Mouse (Mus musculus) liver, postnatal 0 days (tissue): ENCODE data around the gene Trabd. TPM values are rescaled to one million over a fixed set of nuclear protein-coding genes. Genes with fewer than 3 reads are reported as not detected.

Experiments used
- ATAC-seq: fragments of 200-750 bp; cut with Nextera tagmentation; 2 replicates; pipeline ENCODE4 v1.8.0; 2017; ENCODE audit warnings: mild to moderate bottlenecking, moderate library complexity
- DNase-seq: peaks from one replicate; pipeline ENCODE4 v3.0.0-alpha.2; 2016
- H3K27ac ChIP-seq: fragments of 300-500 bp; sonication (generic); 2 replicates; pipeline ENCODE4 v1.5.1; 2014; ENCODE audit warnings: antibody characterized with exemption, moderate library complexity, mild to moderate bottlenecking, low read depth
- H3K27me3 ChIP-seq: fragments of 300-500 bp; sonication (generic); 2 replicates; pipeline ENCODE4 v1.6.1; 2014; ENCODE audit warnings: low read length, control low read depth, mixed read lengths; ENCODE audit not compliant: insufficient read depth
- H3K36me3 ChIP-seq: fragments of 300-500 bp; sonication (generic); replicated peaks from 2 replicates; pipeline ENCODE4 v1.6.1; 2014; ENCODE audit warnings: mild to moderate bottlenecking, control low read depth, low read length, moderate library complexity, mixed read lengths; ENCODE audit not compliant: insufficient read depth
- H3K4me1 ChIP-seq: fragments of 300-500 bp; sonication (generic); 2 replicates; pipeline ENCODE4 v1.6.1; 2014; ENCODE audit warnings: antibody characterized with exemption, mild to moderate bottlenecking, control low read depth; ENCODE audit not compliant: insufficient read depth
- H3K4me2 ChIP-seq: fragments of 300-500 bp; sonication (generic); 2 replicates; pipeline ENCODE4 v1.6.1; 2014; ENCODE audit warnings: low read depth, mild to moderate bottlenecking, low read length, moderate library complexity, mixed read lengths
- H3K4me3 ChIP-seq: fragments of 300-500 bp; sonication (generic); 2 replicates; pipeline ENCODE4 v1.5.1; 2014; ENCODE audit warnings: low read depth, low read length
- H3K9ac ChIP-seq: fragments of 300-500 bp; sonication (generic); replicated peaks from 2 replicates; pipeline ENCODE4 v1.6.1; 2014; ENCODE audit warnings: mild to moderate bottlenecking, moderate library complexity
- H3K9me3 ChIP-seq: fragments of 300-500 bp; sonication (generic); 2 replicates; pipeline ENCODE4 v1.6.1; 2016; ENCODE audit warnings: mild to moderate bottlenecking, control low read depth, low read length, mixed read lengths
- CTCF ChIP-seq: sonication (generic); IDR thresholded peaks from 2 replicates; pipeline ENCODE4 v1.5.1; 2016; ENCODE audit warnings: antibody characterized with exemption, low read depth
- EP300 ChIP-seq: IDR thresholded peaks from 2 replicates; pipeline ENCODE4 v1.6.1; 2016; ENCODE audit warnings: antibody characterized with exemption, low read depth, mild to moderate bottlenecking
- WGBS: fragments of 180-500 bp; shearing (Covaris S2); extraction: QIAGEN DNeasy Blood & Tissue Kit; methylation state at CpG from one replicate; pipeline ENCODE4 v1.1.7; 2014; ENCODE audit not compliant: insufficient replicate concordance; 5-methylcytosine and 5-hydroxymethylcytosine counted together
- polyA plus RNA-seq: library from polyadenylated mRNA; unstranded; fragments of >200 nt; fragmentation: Nextera tagmentation; extraction: Ambion mirVana; gene quantifications from 2 replicates; pipeline ENCODE4 v1.2.1, GENCODE M21; 2015

Gene Trabd
- 23.3 and 23.6 TPM in 2 replicates for polyA plus RNA-seq

DNA sequence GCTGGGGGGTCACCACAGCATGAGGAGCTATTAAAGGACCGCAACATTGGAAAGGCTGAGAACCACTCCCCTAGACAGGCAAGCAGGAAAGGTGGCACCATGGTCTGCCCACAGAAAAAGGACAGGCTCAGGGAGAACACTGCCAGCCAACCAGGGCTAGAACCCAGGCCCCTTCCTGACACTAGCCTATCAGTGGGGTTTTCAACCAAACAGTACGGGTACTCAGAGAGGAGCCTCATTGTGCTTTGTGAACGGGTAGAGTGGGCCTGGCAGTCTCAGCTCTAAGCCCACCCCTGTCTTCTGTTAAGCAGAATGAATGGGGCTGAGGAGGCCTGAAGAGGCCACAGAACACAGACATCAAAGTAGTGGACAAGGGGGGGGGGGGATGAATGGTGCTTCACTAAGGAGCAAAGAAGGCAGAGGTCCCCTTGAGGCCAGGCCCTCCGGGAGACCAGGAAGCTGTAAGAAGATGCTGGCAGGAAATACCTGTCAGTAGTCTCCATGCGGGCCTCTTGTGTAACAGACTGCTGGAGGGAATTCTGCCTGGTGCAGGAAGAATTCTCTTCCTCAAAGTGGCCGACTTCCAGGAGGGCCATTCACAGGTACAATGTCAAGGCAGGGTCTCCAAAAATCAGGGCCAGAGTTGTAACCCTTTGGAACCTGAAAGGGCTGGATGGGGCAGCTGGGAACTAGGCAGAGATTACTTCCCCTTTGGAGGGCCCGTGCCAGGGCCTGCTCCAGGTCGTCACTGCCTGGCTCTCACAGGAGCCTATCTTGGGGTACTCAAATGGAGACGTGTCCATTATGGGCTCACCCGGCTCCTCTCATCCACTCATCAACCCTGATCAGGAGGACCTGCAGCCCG is at the start of gene Trabd:
Gene Trabd, plus strand, starts transcription at position 512 of the 865 bp plus-strand sequence.
- Histone ChIP-seq H3K4me1 (peaks cover 36% of the 10 kb centered on the region), H3K36me3 (0 out of 2 replicates have a peak, but pooled peaks cover 2% of the 10 kb centered on the region), H3K9me3 (no peaks in the 10 kb centered on the region), H3K27me3 (no peaks in the 10 kb centered on the region), H3K27ac (peak within 1 kb of the TSS; percentile 83), H3K4me3 (peak within 1 kb of the TSS; percentile 82), H3K9ac (peak within 1 kb of the TSS; percentile 90), H3K4me2 (peak within 1 kb of the TSS; percentile 98)
- 34% methylated on average over 11 of the region's 11 CpGs for WGBS
- DNase-seq (no peak), ATAC-seq (no peak)
- TF ChIP-seq EP300 = no peak
- no peak for TF ChIP-seq CTCF

DNA sequence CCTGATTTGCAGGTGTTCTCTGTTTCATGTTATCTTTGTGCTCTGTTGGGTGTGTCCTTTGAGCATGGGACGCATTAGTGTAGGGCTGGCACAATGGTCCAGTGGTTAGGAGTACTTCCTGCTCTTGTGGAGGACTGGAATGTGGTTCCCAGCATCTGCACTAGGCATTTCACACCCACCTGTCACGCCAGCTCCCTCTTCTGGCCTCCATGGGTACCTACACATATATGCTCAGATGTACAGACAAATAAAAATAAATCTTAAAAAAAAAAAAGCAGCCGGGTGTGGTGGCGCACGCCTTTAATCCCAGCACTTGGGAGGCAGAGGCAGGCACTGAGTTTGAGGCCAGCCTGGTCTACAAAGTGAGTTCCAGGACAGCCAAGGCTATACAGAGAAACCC is 30.5 kb upstream of the Trabd start:
- H3K9ac ChIP-seq = no peak overlapping the region
- H3K9me3 ChIP-seq = peaks cover 5% of the 10 kb centered on the region; the same call in 1 of the 2 replicates
- TF ChIP-seq EP300 = no peak
- no peak for TF ChIP-seq CTCF
- H3K4me2 ChIP-seq = no peak overlapping the region
- H3K4me1 ChIP-seq = no peaks in the 10 kb centered on the region
- DNase-seq (no peak), ATAC-seq (no peak)
- no peaks in the 10 kb centered on the region for H3K36me3 ChIP-seq
- H3K4me3 ChIP-seq = no peak overlapping the region
- H3K27ac ChIP-seq = no peak overlapping the region
- H3K27me3 ChIP-seq = no peaks in the 10 kb centered on the region
- WGBS = 70% methylated on average over 5 of the region's 5 CpGs

DNA sequence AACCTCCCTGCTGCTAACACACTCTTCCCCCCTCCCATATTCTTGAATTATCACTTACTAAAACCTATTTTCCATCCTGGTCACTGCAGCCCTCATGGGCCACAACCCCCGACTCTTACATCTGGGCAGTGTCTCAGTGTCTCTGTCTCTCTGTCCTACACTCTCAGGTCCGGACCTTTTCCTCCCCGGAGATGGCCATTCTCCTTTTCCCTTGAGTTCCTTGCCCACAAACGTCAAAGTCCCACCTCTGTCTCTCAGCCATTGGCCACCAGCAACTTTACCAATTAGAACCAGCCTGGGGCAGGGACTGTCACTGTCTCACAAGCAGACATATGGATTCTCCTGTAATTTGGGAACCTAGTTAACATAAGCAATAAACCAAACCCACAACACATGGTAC is 28.6 kb upstream of the Trabd start:
- no peak overlapping the region for H3K9ac ChIP-seq
- ATAC-seq (no peak), DNase-seq (no peak)
- WGBS = 57% methylated on average over 4 of the region's 4 CpGs
- H3K4me3 ChIP-seq = no peak overlapping the region
- no peak overlapping the region for H3K4me2 ChIP-seq
- H3K9me3 ChIP-seq = peaks cover 5% of the 10 kb centered on the region; the same call in 1 of the 2 replicates
- H3K27ac ChIP-seq = no peak overlapping the region
- no peaks in the 10 kb centered on the region for H3K36me3 ChIP-seq
- TF ChIP-seq CTCF (no peak), EP300 (no peak)
- no peaks in the 10 kb centered on the region for H3K27me3 ChIP-seq
- H3K4me1 ChIP-seq = no peaks in the 10 kb centered on the region

DNA sequence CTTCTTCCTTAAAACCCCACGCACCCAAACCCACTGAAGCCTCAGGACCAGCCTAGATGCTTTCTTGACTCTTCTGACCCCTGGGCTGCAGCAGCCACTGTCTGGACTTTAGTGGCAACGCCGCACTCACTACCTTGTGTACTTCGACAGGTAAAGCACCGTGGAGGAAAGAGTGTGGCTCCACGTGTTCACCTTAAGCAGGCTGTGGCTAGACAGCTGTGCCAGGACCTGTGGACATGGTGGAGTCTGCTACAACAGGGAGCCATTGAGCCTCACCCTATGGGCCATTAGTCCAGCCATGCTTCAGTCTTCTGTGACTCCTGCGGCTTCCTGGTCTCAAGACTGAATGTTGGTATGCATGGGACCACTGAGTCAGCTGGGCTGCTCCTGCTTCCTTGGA is 20.3 kb upstream of the Trabd start:
- no peaks in the 10 kb centered on the region for H3K36me3 ChIP-seq
- H3K27ac ChIP-seq = no peak overlapping the region
- TF ChIP-seq EP300 (no peak), CTCF (no peak)
- H3K27me3 ChIP-seq = peaks cover 24% of the 10 kb centered on the region
- no peak overlapping the region for H3K4me3 ChIP-seq
- no peak for DNase-seq
- no peak overlapping the region for H3K4me2 ChIP-seq
- WGBS = 71% methylated on average over 7 of the region's 7 CpGs
- H3K9me3 ChIP-seq = no peaks in the 10 kb centered on the region
- no peak for ATAC-seq
- no peaks in the 10 kb centered on the region for H3K4me1 ChIP-seq
- no peak overlapping the region for H3K9ac ChIP-seq

DNA sequence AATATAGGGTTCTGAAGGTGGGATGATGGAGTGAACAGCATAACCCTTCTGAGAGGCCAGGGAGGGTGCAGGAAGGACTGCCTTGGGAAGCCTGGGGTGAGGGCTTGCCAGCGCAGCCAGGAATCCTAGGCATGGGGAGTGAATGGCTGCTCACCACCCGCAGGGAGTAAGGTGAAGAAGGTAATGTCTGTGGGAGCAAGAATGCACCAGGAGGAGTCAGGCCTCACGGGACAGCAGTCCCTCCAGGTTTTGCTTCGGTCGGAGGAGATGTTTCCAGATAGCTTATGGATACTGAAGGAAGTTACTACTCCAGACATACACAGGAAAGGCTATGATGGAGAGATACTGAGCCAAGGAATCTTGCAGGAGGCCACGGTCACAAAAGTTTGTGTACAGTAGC is 16.2 kb upstream of the Trabd start:
- no peak overlapping the region for H3K4me3 ChIP-seq
- H3K9ac ChIP-seq = no peak overlapping the region
- no peaks in the 10 kb centered on the region for H3K9me3 ChIP-seq
- H3K4me2 ChIP-seq = no peak overlapping the region
- H3K36me3 ChIP-seq = no peaks in the 10 kb centered on the region
- TF ChIP-seq EP300 (no peak), CTCF (no peak)
- ATAC-seq = no peak
- no peak for DNase-seq
- H3K4me1 ChIP-seq = no peaks in the 10 kb centered on the region
- no peak overlapping the region for H3K27ac ChIP-seq
- peaks cover 51% of the 10 kb centered on the region for H3K27me3 ChIP-seq
- 25% methylated on average over 6 of the region's 6 CpGs for WGBS

DNA sequence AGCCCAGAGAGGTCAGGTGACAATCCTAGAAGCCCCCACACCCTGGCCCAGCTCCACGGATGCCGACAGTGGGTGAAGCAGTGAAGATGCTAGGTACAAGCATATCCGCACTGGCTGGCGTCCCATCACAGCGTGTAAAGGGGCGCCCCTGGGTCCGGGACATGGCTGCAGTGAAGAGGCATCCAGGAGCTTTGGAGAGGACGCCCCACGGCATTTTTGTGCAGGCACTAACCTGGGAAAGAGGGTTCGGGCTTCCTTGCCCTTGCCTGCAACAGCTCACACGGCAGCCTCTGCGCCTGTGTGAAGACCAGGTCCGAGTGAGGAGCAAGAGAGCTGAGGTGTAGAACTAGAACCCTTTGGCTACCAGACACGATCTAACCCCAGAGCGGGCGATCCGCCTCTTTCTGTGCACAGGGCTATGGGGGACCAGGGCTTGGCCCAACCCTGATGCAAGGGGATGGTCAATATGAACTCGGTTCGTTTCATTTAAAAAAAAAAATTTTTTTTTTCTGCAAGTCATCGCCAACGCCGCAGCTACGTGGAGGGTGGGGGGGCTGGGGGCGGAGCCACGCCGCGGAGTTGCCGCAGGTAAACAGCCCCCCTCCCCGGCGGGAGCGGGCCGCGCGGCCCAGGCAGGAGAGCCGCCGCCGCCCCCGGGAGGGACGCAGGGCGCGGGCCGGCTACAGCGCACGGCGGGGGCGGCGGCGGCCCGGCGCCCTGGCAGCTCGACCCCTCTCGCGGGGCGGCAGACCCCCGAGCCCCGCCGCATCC is 15.6 kb upstream of the Trabd start, which contains the start of gene Panx2:
Gene Panx2, plus strand, starts transcription at position 574 of the 771 bp plus-strand sequence.
- Histone ChIP-seq H3K4me1 (no peaks in the 10 kb centered on the region), H3K36me3 (no peaks in the 10 kb centered on the region), H3K9me3 (no peaks in the 10 kb centered on the region), H3K4me3 (peak within 1 kb of the TSS; percentile 48), H3K27me3 (peaks cover 51% of the 10 kb centered on the region), H3K9ac (0 out of 2 replicates have a peak within 1 kb of the TSS, but pooled peaks have one; percentile 7), H3K27ac (no peak within 1 kb of the TSS), H3K4me2 (peak within 1 kb of the TSS; percentile 75)
- WGBS = 4% methylated on average over 34 of the region's 57 CpGs
- ATAC-seq (no peak), DNase-seq (no peak)
- TF ChIP-seq EP300 (no peak), CTCF (no peak)
